Mouse (Mus musculus): ENCODE measurements around the gene Ptpn12.

Ptpn12 gene

GRCm38 (mm10) chr5:21055820-21056531 is at the start of gene Ptpn12:
Gene Ptpn12 (minus strand): TSS chr5:21055911.
- peak; percentile 98 for DNase-seq

GRCm38 (mm10) chr5:21091179-21091578 is 35.5 kb upstream of the Ptpn12 start:
- no peak for DNase-seq

- no peak for DNase-seq
Observed at GRCm38 (mm10) chr5:21057217-21057616, 1.5 kb upstream of the Ptpn12 start.

GRCm38 (mm10) chr5:21056595-21056994 is 884 bp upstream of the Ptpn12 start:
- DNase-seq, result no peak

GRCm38 (mm10) chr5:21055071-21055819 is 466 bp downstream of the Ptpn12 start:
- peak; percentile 38 to 65 for DNase-seq

- DNase-seq, result peak; percentile 86 to 90
Observed at GRCm38 (mm10) chr5:21054472-21055070, 1.1 kb downstream of the Ptpn12 start.

GRCm38 (mm10) chr5:21053571-21054307 is 2.0 kb downstream of the Ptpn12 start:
- no peak for DNase-seq

GRCm38 (mm10) chr5:21052521-21052920 is 3.2 kb downstream of the Ptpn12 start:
- DNase-seq, result no peak

GRCm38 (mm10) chr5:21050770-21051122 is 5.0 kb downstream of the Ptpn12 start:
- DNase-seq, result no peak

GRCm38 (mm10) chr5:21050061-21050769 is 5.5 kb downstream of the Ptpn12 start:
- no peak for DNase-seq

GRCm38 (mm10) chr5:21049006-21049405 is 6.7 kb downstream of the Ptpn12 start:
- no peak for DNase-seq

GRCm38 (mm10) chr5:21047114-21047513 is 8.6 kb downstream of the Ptpn12 start:
- DNase-seq, result no peak

GRCm38 (mm10) chr5:21046150-21047048 is 9.3 kb downstream of the Ptpn12 start:
- no peak for DNase-seq

- no peak for DNase-seq
Observed at GRCm38 (mm10) chr5:21045462-21045861, 10.2 kb downstream of the Ptpn12 start.

GRCm38 (mm10) chr5:21038100-21038499 is 17.6 kb downstream of the Ptpn12 start:
- DNase-seq, result no peak

GRCm38 (mm10) chr5:21035689-21036480 is 19.8 kb downstream of the Ptpn12 start:
- DNase-seq, result no peak

GRCm38 (mm10) chr5:21034388-21034966 is 21.2 kb downstream of the Ptpn12 start:
- DNase-seq, result no peak

- peak; percentile 20 to 28 for DNase-seq
Observed at GRCm38 (mm10) chr5:21033382-21034056, 22.2 kb downstream of the Ptpn12 start.

GRCm38 (mm10) chr5:21032626-21033025 is 23.1 kb downstream of the Ptpn12 start:
- no peak for DNase-seq

All from kidney, postnatal 36 days (tissue).